Mouse (Mus musculus): ENCODE measurements at regions not wholly inside any gene's neighbourhood (a gene's known extent, or its start where the extent isn't known, plus 50 kb on each side); places are given as distances from the start of the nearest gene placed in this dataset.

- no peak for TF ChIP-seq CTCF (IDR thresholded peaks at IDR 0.05; ENCODE audit: borderline replicate concordance, extremely low read depth, insufficient read depth, insufficient read length)
- no peak for TF ChIP-seq POLR2A (IDR thresholded peaks at IDR 0.05; ENCODE audit: borderline replicate concordance, extremely low read depth, insufficient read depth, insufficient read length, poor library complexity, severe bottlenecking)
- DNase-seq (ENCODE audit: low read depth): peak; percentile 67
These were observed 195.4 kb upstream of the Gm10295 start for GRCm38 (mm10) chr7:71546606-71547213.

DNA sequence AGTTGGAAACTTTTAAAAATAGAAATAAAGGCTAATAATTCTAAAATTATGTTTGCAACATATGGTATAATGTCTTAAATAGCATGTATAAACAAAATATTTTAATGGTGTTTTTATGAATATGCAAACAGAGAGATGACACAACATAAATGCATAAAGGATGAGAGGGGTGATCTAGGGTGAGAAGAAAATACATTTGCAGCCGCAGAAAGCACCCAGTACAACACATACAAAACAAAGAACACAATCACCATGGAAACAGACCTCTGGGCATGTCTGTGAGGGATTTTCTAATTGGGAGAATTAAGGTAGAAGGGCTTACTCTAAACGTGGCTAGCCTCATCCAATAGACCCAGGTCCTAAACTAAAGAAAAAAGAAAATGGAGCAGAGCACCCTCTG, 190.2 kb upstream of the Gm10295 start:
- no peak for DNase-seq (ENCODE audit: low read depth)
- TF ChIP-seq CTCF (IDR thresholded peaks at IDR 0.05; ENCODE audit: borderline replicate concordance, extremely low read depth, insufficient read depth, insufficient read length) (no peak), POLR2A (IDR thresholded peaks at IDR 0.05; ENCODE audit: borderline replicate concordance, extremely low read depth, insufficient read depth, insufficient read length, poor library complexity, severe bottlenecking) (no peak)

DNA sequence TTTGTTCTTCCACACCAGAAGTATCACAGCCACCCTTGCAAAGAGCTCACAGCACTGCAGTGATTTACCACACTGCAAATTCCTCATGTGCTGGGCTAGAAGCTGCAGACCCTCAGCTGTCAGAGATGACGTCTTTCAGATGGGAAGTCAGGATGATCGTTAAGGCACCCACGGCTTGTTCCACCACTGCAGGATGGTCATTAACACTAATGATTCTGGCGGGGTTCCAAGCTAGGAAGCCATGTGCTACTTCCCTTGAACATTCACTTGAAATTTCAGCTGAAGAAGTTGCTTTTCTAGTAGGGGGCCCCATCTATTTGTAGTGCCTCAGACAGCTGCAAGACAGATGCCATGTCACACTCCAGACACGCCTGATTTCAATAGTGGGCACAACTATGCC, 181.8 kb upstream of the Gm10295 start:
- peak; percentile 77 for DNase-seq (ENCODE audit: low read depth)
- no peak for TF ChIP-seq POLR2A (IDR thresholded peaks at IDR 0.05; ENCODE audit: borderline replicate concordance, extremely low read depth, insufficient read depth, insufficient read length, poor library complexity, severe bottlenecking)
- TF ChIP-seq CTCF (IDR thresholded peaks at IDR 0.05; ENCODE audit: borderline replicate concordance, extremely low read depth, insufficient read depth, insufficient read length): no peak

GRCm38 (mm10) chr7:71531496-71531895, 180.2 kb upstream of the Gm10295 start:
- TF ChIP-seq POLR2A (IDR thresholded peaks at IDR 0.05; ENCODE audit: borderline replicate concordance, extremely low read depth, insufficient read depth, insufficient read length, poor library complexity, severe bottlenecking) (no peak), CTCF (IDR thresholded peaks at IDR 0.05; ENCODE audit: borderline replicate concordance, extremely low read depth, insufficient read depth, insufficient read length) (no peak)
- DNase-seq (ENCODE audit: low read depth): no peak

DNA sequence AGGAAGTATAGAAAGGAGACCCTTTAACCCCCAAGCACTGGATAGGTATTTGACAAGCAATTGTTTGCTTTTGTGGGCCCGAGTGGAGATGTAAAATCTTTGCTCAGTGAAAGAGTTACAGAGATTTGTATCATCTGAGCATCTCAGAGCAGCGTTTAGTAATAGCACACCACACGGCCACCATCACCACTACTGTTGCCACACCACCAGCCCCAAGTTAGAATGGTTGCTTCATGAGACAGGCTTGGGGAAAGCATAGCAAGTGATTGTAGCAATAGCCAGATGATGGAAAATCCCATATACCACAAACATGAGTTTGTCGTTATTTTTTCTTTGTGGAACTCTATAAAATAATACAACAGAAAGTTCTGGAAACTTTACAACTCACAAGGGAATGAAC, 179.6 kb upstream of the Gm10295 start:
- DNase-seq (ENCODE audit: low read depth): no peak

GRCm38 (mm10) chr7:71526152-71526551, 174.9 kb upstream of the Gm10295 start:
- DNase-seq (ENCODE audit: low read depth): no peak
- TF ChIP-seq CTCF (IDR thresholded peaks at IDR 0.05; ENCODE audit: borderline replicate concordance, extremely low read depth, insufficient read depth, insufficient read length): no peak
- no peak for TF ChIP-seq POLR2A (IDR thresholded peaks at IDR 0.05; ENCODE audit: borderline replicate concordance, extremely low read depth, insufficient read depth, insufficient read length, poor library complexity, severe bottlenecking)

More for the DNA sequence above, 179.6 kb upstream of the Gm10295 start:
- TF ChIP-seq POLR2A (IDR thresholded peaks at IDR 0.05; ENCODE audit: borderline replicate concordance, extremely low read depth, insufficient read depth, insufficient read length, poor library complexity, severe bottlenecking) (no peak), CTCF (IDR thresholded peaks at IDR 0.05; ENCODE audit: borderline replicate concordance, extremely low read depth, insufficient read depth, insufficient read length) (no peak)

DNA sequence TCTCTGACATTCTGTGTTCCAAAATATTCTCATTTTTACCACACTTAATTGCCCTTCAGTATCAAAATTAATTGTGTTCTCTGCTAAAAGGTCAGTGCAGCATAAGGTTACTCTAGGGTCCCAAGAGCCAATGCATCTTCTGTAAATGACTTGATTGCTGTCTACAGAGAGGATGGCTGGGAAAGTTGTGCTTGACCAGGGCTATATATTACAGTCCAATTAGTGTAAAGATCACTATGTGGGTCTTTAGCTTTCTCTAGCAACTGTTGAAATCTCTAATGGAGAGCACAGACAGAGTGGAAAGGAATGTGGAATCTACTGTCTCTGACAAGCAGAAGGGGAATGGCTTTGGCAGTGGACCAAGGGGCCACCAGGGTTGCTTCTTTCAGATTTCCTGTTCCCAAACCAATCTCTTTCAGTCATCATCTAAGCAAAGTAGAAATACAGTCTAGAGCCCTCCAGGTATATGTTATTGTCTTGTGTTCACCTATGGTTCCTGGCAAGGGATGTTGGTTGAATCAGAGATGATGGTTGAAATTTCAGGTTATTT, 173.4 kb upstream of the Gm10295 start:
- no peak for DNase-seq (ENCODE audit: low read depth)

GRCm38 (mm10) chr7:71524119-71524518, 172.8 kb upstream of the Gm10295 start:
- TF ChIP-seq POLR2A (IDR thresholded peaks at IDR 0.05; ENCODE audit: borderline replicate concordance, extremely low read depth, insufficient read depth, insufficient read length, poor library complexity, severe bottlenecking): no peak
- no peak for TF ChIP-seq CTCF (IDR thresholded peaks at IDR 0.05; ENCODE audit: borderline replicate concordance, extremely low read depth, insufficient read depth, insufficient read length)
- no peak for DNase-seq (ENCODE audit: low read depth)

More for the DNA sequence above, 173.4 kb upstream of the Gm10295 start:
- TF ChIP-seq CTCF (IDR thresholded peaks at IDR 0.05; ENCODE audit: borderline replicate concordance, extremely low read depth, insufficient read depth, insufficient read length) (no peak), POLR2A (IDR thresholded peaks at IDR 0.05; ENCODE audit: borderline replicate concordance, extremely low read depth, insufficient read depth, insufficient read length, poor library complexity, severe bottlenecking) (no peak)

DNA sequence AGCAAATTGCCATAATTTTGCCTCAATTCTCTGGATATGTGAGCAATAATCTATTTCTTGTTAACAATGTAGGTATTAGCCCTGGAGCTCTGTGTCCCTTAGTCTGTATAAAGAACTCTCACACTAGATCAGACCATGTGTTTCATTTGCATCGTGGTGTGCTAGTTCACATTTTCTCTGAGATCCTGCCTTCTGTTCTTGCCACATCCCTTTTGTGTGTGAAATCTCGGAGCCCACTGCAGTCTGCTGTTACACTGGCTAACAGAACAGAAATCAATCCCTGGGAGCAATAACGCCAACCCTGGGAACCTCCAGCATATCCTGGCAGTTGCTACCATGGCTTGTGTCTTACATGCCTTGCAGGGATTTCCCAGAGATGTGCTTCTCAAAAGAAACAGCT, 156.1 kb upstream of the Gm10295 start:
- TF ChIP-seq POLR2A (IDR thresholded peaks at IDR 0.05; ENCODE audit: borderline replicate concordance, extremely low read depth, insufficient read depth, insufficient read length, poor library complexity, severe bottlenecking) (no peak), CTCF (IDR thresholded peaks at IDR 0.05; ENCODE audit: borderline replicate concordance, extremely low read depth, insufficient read depth, insufficient read length) (no peak)
- DNase-seq (ENCODE audit: low read depth): peak; percentile 34

DNA sequence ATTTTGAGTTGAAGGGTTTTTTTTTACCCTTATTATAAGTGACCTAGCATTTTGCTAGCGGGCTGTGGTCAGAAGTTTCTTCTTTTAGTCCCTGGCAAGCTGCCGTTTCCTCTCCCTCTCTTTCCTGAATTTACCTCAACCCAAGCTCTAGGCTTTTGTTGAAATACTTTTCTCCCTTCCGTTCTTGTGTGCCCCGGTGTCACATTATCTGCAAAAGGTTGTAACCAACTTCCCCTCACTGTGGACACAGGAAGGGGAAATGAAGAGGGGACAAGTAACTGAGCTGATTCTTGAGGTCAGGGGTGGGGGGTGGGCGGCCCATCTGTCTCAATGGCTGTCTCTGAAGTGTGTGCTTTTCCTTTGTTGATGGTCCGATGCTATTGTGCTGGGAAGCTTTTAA, 149.4 kb upstream of the Gm10295 start:
- TF ChIP-seq CTCF (IDR thresholded peaks at IDR 0.05; ENCODE audit: borderline replicate concordance, extremely low read depth, insufficient read depth, insufficient read length) (no peak), POLR2A (IDR thresholded peaks at IDR 0.05; ENCODE audit: borderline replicate concordance, extremely low read depth, insufficient read depth, insufficient read length, poor library complexity, severe bottlenecking) (no peak)

GRCm38 (mm10) chr7:71498123-71498522, 146.8 kb upstream of the Gm10295 start:
- TF ChIP-seq CTCF (IDR thresholded peaks at IDR 0.05; ENCODE audit: borderline replicate concordance, extremely low read depth, insufficient read depth, insufficient read length) (no peak), POLR2A (IDR thresholded peaks at IDR 0.05; ENCODE audit: borderline replicate concordance, extremely low read depth, insufficient read depth, insufficient read length, poor library complexity, severe bottlenecking) (no peak)
- DNase-seq (ENCODE audit: low read depth): no peak

More for the DNA sequence above, 149.4 kb upstream of the Gm10295 start:
- DNase-seq (ENCODE audit: low read depth): no peak

DNA sequence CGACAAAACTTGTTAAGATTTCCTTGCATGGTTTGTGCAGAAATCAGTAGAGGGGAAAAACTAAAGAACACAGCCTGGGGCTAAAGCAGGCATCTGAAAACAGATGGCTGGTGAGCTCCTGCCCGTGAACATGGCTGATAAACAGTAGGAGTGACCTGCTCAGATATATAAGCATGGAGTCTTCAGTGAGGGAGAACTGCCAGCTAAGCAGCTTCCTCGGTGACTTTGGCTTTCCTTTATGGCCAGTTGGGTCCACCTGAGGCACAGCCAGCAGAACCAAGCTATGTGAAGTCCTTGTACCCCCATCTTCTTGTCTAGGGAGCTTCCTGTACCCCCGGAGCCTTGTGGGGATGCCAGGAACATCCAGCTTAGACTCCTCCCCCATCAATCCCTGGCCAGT, 139.8 kb upstream of the Gm10295 start:
- no peak for TF ChIP-seq POLR2A (IDR thresholded peaks at IDR 0.05; ENCODE audit: borderline replicate concordance, extremely low read depth, insufficient read depth, insufficient read length, poor library complexity, severe bottlenecking)
- DNase-seq (ENCODE audit: low read depth): peak; percentile 30
